Mouse (Mus musculus) heart, postnatal 0 days (tissue): ENCODE measurements around the gene Sdr42e1.

Experiments
- CTCF ChIP-seq: IDR thresholded peaks from 2 replicates; pipeline ENCODE4 v1.5.1; 2016; ENCODE audit warnings: antibody characterized with exemption, control low read depth, low read depth
- EP300 ChIP-seq: IDR thresholded peaks from 2 replicates; pipeline ENCODE4 v1.6.1; 2016; ENCODE audit warnings: antibody characterized with exemption, low read depth

DNA sequence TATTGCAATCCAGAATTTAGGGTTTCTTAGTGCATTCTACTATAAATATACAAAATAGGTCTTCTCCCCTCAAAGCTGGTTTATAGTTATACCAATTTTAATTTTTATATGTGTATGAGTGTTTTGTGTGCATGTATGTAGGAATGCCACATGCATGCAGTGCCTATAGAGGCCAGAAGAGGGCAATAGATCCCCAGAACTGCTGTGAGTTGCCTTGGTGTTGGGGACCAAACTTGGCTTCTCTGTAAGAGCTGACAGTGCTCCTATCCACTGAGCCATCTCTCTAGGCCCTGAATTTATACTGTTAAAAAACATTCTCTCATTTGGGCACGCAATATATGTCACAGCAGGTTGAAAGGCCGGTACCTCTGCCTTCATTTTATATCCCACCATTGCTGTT is 27.5 kb downstream of the Sdr42e1 start:
- TF ChIP-seq CTCF = peak; percentile 77
- TF ChIP-seq EP300 = no peak
